Mouse (Mus musculus) lung, postnatal 14 days (tissue): ENCODE measurements around the gene Hoxa5.
A peak's percentile ranks its signal among the peaks of the same experiment; 100 is the strongest.

Experiments
- DNase-seq: peaks from one replicate; pipeline ENCODE4 v3.0.0; 2021

Hoxa5 gene

DNA sequence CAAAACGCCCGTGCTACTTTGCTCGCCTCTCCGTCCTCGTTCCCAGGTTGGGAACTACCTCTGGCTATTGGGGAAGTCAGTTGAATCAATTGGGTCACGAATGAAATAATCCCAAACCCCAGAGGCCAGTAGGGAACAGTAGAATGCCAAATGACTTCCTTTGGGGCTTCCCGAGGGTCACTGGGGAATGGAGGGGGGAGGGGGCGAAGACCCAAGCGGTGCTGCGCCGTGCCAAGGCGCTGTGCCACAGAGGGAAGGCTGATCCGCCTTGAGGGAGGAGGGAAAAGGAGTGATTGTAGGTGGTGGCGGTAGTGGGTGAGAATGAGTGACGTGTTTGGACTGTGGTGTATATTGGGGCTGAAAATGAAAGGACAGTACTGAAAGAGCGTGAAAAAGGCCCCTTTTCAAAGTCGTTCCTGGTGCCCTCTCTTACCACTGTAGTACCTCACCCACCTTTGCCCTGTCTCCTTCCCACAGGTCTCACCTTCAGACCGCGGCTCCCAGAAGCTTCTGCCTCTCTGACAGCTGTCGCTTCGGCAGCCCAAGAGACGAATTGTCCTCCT is 8.2 kb upstream of the Hoxa5 start:
- DNase-seq, result no peak

DNA sequence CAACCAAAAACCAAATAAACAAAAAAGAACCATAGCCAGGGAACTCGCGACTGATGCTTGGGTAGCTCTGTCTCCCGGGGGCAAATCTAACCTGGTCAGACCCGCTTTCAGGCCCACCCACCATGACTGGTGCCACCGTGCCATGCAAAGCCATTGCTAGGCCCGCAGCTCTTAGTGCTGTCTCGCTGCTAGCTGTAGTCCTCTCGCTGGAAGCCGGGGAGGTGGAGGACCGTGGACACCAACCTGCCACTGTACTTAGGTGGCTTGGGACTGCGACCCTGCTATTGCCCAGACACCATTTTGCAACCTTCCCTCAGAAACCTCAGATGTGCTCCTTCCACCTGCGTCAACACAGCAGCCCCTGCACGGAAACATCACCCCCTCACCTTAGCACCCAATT is 7.6 kb upstream of the Hoxa5 start:
- DNase-seq, result no peak

DNA sequence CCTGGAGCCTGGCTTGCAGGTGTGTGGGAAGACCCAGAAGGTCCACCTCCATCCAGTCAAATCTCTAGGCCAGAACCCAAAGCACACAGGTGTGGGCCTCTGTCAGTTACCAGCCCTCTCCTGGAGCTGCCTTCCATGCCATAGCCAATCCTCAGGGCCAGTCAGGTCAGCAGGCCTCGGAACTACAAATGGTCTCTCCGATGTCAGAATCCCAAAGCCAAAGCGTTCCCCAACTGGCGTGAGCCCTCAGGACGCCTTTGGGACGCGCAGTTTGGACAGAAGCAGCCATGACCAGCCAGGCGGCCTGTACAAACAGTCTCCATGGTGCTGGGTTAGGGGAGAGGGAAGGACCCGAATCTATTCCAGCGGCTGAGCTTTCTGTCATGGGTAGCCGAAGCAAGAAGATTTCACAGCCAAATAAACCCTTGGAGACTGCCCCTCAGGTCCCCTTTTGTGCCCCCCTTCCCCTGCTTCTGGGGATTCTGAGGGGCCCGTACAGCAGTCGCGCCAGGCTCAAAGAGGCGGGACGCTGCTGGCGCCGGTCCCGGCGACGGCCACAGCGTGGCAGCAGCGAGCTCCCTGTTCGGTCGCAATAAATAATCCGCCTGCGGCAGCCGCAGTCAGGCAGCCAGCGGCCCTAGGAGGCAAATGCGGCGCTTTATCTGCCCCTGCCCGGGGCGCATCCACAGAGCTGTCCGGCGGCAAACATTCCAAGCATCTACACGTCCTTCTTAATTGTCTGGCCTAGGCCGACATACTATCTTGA is 7.0 kb upstream of the Hoxa5 start:
- peak; percentile 80 for DNase-seq

DNA sequence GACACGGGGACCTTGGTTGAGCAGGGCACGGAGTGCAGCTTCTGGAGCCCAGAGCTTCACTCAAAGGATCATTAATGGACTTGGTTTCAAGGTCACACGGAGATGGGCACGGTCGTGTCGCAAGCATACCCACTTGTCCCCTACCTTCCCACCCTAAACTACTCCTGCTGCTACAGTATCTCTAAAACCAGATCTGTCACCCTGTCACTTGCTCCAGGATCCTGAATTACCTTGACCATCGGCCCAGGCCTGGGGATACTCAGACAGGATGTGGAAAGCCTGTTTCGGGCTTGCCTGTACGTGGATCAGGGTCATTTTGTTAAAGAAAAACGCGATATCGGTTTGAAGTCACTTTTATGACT is 5.3 kb upstream of the Hoxa5 start:
- DNase-seq, result no peak

GRCm38 (mm10) chr6:52208868-52209684 is 4.7 kb upstream of the Hoxa5 start:
- DNase-seq, result no peak

DNA sequence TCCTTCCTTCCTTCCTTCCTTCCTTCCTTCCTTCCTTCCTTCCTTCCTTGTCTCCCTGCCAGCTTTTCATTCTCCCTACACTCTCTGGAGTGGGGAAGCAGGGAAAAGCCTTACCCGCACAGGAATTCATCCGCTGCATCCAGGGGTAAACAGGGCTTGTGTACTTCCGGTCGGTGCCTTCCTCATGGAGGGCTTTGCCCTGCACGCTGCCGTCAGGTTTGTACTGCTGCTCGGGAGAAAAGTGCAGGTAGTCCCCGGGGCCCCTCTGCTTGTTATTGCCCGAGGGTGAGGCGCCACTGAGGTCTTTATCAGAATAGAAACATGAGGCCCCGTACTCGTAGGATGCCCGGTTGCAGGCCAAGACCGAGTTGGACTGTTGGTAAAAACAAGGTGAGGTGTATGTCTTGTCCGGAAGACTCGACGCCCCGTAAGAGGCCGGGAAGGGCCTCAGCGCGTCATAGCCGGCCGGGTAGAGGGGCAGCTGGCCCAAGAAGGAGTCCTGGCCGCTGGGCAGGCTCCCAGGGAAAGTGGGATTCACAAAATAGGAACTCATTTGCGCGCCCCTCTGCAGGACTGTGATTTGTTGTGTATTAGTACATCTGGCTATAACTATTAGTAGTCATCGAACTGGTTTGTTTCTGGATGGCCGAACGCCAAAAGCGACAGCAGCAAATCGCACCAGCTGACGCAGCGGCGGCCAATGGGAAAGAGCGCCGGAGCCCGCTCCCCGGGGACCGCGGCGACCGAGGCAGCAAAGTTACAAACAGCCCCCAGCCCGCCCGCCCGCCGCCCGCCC is 3.9 kb upstream of the Hoxa5 start, which contains the start of gene Hoxa6:
TSS of gene Hoxa6 (minus strand) at position 651 of the 796 bp plus-strand sequence.
- DNase-seq, result peak; percentile 60

DNA sequence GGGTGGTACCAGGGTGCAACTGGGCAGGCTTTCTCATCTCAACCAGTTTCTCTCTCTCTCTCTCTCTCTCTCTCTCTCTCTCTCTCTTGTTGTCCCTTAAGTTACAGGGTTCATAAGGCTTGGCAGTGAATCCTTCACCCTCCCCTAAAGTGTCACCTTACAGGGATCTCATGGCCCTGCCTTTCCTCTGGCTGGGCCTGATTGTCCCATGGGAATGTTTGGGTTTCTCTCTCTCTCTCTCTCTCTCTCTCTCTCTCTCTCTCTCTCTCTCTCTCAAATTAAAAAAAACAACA is 3.2 kb upstream of the Hoxa5 start:
- no peak for DNase-seq

DNA sequence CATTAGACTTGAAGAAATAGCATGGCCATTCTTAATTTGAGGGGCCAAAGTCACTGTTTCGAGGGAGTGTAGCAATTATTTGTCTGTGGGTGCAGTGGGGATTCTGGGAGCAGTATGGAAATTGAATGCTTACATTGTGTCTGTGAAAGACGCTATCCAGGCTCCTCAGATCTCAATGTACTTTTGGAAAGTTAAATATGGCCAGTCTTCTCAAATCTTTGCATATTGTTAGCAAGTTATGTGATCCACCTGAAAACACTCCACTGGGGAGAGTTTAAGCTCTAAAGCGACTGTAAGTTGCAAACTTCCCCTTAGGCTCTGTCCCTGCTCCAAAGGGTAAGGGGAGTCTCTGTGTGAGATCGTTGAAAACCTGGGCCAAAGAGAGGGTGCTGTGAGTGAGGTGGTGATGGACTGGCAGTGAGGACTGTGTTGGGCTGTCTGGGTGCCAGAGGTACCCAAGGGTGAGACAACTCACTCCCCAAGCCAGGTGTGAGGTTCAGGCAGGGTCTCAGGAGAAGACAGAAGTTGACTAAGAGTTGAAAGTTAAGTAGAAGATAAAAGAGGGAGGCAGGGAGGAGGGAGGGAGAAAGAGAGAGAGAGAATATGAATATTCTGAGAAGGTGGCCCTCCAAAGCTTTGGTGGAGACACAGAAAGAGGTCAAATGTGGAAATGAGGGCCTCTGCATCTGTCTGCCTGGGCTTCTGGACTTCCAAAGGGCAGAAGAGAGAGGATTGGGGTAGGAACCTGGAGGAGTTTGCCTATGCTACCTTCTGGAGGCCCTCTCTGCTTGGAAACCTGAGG is 2.7 kb upstream of the Hoxa5 start:
- DNase-seq, result no peak

DNA sequence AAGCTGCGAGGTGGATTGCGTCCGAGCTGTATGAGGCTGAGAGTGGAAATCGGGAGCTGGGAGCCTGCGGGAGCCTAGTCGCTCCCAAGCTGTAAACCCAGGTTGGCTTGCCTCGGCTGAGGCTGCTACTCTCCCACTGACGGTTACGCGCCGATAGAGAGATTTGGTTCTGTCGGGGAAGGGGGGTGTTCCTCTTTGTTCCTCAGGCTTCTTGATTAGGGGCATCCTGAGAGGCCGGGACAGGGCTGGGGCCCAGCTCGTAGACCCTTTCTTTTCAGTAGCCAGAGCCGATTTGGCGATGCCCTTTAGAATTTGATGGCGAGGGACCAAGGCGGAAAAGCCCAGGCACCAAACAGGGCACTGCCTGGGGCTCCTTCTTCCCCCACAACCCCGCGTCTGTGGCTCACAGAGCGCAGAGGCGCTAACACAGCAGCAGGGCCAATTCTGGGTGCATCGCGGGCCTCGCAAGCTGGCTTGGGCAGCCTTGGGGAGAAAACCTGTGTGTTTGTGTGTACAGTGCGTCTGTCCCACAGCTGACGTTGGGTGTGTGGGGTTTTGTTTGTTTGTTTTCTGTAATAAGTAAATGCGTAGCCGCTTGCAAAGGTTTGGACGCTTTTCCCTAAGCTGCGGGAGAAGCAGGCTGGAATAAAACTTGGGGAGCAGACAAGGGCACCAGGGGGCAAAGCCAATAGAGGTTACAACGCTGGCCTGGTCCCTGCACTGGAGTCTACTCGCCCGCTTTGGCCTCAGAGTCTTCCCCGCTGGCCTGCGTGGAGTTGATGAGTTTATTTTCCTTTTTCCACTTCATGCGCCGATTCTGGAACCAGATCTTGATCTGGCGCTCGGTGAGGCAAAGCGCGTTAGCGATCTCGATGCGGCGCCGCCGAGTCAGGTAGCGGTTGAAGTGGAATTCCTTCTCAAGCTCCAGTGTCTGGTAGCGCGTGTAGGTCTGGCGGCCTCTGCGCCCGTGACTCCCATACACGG is 1.5 kb upstream of the Hoxa5 start:
- DNase-seq, result no peak

DNA sequence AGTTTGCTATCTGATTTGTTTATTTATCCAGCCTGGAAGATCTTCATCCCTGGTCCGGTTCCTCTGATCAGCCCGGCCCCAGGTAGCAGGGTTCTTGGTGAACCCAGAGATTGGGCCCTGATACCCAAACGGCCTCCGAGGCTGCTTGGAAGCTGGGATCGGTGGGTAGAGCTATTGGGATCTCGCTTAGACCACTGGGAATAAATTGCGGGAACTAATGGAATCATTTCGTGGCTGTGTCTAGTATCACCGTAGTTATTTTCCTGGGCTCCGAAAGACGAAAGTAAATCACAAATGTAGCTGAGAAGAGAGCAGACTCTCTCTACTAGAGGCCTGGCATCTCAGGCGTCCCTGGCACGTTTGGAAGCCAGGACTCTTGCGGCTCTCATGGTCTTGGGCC is 834 bp upstream of the Hoxa5 start:
- no peak for DNase-seq

DNA sequence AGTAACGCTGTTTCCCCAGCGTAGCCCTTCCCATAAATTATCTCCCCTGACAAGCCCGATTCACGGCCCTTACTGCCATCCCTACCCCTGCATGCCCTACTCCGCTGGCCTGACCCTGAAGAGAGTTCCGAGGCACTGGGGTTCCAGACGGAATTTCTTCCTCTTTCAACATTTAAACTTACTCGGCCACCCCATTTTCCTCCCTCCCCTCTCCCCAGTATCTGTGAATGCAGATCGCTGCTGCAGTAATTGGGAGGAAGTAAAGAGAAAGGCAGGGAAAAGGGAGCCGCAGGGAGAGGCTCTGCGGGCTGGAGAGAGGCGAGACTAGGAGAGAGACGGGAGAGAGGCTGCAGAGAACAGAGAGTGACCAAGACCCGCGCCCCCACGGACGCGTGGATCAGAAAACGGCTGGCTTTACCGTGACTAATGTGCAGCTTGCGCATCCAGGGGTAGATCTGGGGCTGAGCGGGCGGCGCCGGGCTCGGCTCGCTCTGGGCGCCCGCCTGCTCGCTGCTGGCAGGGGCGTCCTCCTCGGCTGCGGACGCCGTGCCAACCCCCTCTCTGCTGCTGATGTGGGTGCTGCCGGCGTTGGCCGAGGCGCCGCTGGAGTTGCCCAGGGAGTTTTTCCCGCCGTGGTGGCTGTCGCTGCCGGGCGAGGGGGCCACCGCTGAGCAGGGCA is 877 bp downstream of the Hoxa5 start:
- DNase-seq, result no peak

GRCm38 (mm10) chr6:52203121-52203370 is 1.3 kb downstream of the Hoxa5 start:
- no peak for DNase-seq

DNA sequence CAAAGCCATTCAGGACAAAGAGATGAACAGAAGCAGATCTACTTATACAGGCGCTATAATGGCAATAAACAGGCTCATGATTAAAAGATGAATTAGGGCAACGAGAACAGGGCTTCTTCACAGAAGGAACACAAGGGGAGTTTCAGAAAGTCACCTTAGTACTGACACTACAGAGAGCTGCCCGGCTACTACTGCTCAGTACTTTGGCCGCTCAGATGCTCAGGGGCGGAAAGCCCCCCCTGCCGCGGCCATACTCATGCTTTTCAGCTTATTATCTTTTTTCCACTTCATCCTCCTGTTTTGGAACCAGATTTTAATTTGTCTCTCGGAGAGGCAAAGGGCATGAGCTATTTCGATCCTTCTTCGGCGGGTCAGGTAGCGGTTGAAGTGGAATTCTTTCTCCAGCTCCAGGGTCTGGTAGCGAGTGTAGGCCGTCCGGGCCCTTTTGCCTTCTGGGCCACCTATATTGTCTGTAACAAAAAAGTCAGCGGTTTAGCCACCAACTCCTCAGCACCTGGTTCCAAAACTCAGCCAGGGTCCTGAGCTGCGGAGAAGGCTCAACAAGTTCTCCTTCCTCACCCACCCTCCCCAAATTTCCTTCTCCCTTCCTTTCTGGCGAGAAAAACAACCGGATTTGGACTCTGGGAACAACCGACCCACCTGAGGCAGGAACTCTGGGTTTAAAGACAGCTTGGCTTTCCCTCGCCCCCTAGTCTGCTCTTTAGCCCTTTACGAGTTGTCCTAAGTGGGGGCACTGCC is 1.8 kb downstream of the Hoxa5 start:
- no peak for DNase-seq

DNA sequence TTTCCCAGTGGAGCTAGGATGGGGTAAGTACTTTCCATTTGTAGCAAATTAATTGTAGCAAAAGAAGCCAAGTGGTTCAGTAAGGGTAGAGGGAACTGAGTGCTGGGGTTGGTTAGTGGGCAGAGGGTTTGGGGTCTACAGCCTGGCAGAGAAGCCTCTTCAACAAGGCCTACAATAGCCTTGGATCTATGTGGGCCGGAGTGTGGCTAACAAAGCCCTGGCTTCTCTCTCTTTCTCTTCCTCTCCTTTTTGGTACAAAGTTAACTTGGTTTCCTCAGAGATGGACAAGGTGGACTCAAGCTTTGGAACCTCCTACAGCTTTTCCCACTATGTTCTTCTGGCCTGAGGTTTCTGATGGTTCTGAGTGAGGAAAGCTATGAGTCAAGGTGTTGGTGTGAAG is 3.1 kb downstream of the Hoxa5 start:
- no peak for DNase-seq

GRCm38 (mm10) chr6:52200751-52201250 is 3.6 kb downstream of the Hoxa5 start:
- DNase-seq, result no peak

- peak; percentile 60 for DNase-seq
Measured at GRCm38 (mm10) chr6:52200073-52200750, 4.2 kb downstream of the Hoxa5 start.

GRCm38 (mm10) chr6:52197271-52197670 is 7.1 kb downstream of the Hoxa5 start:
- peak; percentile 69 for DNase-seq

- no peak for DNase-seq
Measured at GRCm38 (mm10) chr6:52196811-52197210, 7.6 kb downstream of the Hoxa5 start.

GRCm38 (mm10) chr6:52194690-52195089 is 9.7 kb downstream of the Hoxa5 start:
- no peak for DNase-seq
